Mouse (Mus musculus): ENCODE results near the gene Tmem139. TPM values are rescaled to one million over a fixed set of nuclear protein-coding genes. Genes with fewer than 3 reads are reported as not detected.

Tmem139 gene
- polyA plus RNA-seq, 1 experiment, result not detected

DNA sequence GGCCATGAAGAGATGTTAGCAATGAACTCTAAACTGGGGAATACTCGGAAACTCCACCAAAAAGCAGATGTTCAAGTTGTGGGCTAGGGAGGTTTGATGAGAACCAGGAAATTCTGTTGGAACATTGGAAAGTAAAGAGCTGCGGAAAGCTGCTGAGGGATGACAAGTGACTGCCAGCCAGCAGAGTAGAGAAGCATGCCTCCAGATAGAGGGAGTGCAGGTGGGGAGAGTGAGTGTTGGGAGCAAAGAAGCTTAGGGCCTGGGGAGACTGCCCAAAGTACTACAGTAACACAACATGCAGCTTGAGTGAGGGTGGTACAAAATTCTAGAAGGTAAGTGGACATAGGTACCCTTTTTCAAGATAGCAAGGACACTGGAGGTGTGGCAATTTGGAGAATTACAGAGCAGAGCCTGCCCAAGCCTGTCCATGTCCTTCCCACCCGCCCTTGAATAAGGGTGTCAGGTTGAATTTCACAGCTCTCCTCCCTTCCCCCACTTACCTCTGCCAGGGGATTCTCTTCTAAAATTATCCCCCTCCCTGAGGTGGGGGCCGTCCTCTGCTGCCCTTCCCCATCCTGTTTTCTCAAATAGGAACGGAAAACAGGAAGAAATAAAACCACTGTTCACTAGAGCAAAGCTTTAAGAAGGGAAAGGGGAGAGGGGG, 21.2 kb downstream of the Tmem139 start:
- H3K4me3 ChIP-seq (ENCODE audit: control insufficient read depth, low read depth, low read length), result no peak overlapping the region
- peaks cover 2% of the 10 kb centered on the region for H3K36me3 ChIP-seq (ENCODE audit: control insufficient read depth, insufficient read depth, low read length)
- no peak overlapping the region for H3K27ac ChIP-seq (ENCODE audit: control insufficient read depth, insufficient read depth, low read depth, low read length)
- no peaks in the 10 kb centered on the region for H3K27me3 ChIP-seq (ENCODE audit: control insufficient read depth, insufficient read depth, low read length)
- no peaks in the 10 kb centered on the region for H3K4me1 ChIP-seq (ENCODE audit: control insufficient read depth, insufficient read depth, low read length)
- no peak for TF ChIP-seq CTCF (IDR thresholded peaks at IDR 0.05; ENCODE audit: control insufficient read depth, insufficient read depth, insufficient replicate concordance, low read depth, low read length)
- no peak for TF ChIP-seq POLR2A (IDR thresholded peaks at IDR 0.05; ENCODE audit: control insufficient read depth, low read depth, low read length)

DNA sequence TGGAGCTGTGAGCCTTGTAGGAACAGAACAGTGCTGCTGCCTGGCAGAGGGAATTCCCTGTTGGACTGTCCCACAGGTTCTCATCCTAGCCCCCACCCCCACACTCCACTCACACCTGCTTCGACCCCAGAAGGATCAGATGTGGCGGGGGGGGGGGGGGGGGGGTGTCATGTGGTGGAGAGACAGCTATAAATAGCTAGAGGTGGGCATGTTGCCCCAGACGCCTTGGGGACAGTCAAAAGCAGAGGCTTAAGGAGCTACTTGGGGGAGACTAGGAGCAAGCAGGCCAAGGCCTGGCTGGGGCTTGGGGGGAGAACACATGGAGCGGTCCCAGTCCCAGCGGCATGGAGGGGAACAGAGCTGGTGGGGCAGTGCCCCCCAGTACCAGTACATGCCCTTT, 24.7 kb downstream of the Tmem139 start, which contains the start of gene Clcn1:
Gene Clcn1 (plus strand): TSS at position 238 of the 400 bp plus-strand sequence.
- H3K27me3 ChIP-seq (ENCODE audit: control insufficient read depth, insufficient read depth, low read length), result no peaks in the 10 kb centered on the region
- no peaks in the 10 kb centered on the region; the same call in 1 of the 2 replicates for H3K36me3 ChIP-seq (ENCODE audit: control insufficient read depth, insufficient read depth, low read length)

DNA sequence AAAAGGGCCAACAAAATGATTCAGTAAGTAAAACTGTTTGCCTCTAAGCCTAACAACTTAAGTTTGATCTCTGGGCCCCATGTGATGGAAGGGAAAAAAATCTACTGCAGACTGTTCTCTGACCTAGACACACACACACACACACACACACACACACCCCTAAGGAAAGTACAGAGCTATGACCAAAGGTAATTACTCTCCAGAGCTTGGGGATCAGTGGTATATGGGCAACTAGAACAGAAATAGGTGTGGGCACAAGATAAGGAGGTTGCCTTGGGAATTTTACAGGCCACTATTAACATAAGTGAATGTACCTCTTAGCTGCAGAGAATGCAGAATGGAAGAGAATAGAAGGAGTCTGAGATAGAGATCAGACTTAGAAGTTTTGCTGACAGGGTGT, 25.8 kb downstream of the Tmem139 start:
- Histone ChIP-seq H3K27me3 (ENCODE audit: control insufficient read depth, insufficient read depth, low read length) (no peaks in the 10 kb centered on the region), H3K27ac (ENCODE audit: control insufficient read depth, insufficient read depth, low read depth, low read length) (no peak overlapping the region), H3K36me3 (ENCODE audit: control insufficient read depth, insufficient read depth, low read length) (no peaks in the 10 kb centered on the region; the same call in 1 of the 2 replicates), H3K4me3 (ENCODE audit: control insufficient read depth, low read depth, low read length) (no peak overlapping the region), H3K4me1 (ENCODE audit: control insufficient read depth, insufficient read depth, low read length) (no peaks in the 10 kb centered on the region)
- TF ChIP-seq CTCF (IDR thresholded peaks at IDR 0.05; ENCODE audit: control insufficient read depth, insufficient read depth, insufficient replicate concordance, low read depth, low read length) (no peak), POLR2A (IDR thresholded peaks at IDR 0.05; ENCODE audit: control insufficient read depth, low read depth, low read length) (no peak)

More for the DNA sequence above, 24.7 kb downstream of the Tmem139 start, which contains the start of gene Clcn1:
- TF ChIP-seq POLR2A (IDR thresholded peaks at IDR 0.05; ENCODE audit: control insufficient read depth, low read depth, low read length), result no peak
- no peak for TF ChIP-seq CTCF (IDR thresholded peaks at IDR 0.05; ENCODE audit: control insufficient read depth, insufficient read depth, insufficient replicate concordance, low read depth, low read length)
- Histone ChIP-seq H3K27ac (ENCODE audit: control insufficient read depth, insufficient read depth, low read depth, low read length) (no peak within 1 kb of the TSS), H3K4me3 (ENCODE audit: control insufficient read depth, low read depth, low read length) (no peak within 1 kb of the TSS), H3K4me1 (ENCODE audit: control insufficient read depth, insufficient read depth, low read length) (no peaks in the 10 kb centered on the region)

DNA sequence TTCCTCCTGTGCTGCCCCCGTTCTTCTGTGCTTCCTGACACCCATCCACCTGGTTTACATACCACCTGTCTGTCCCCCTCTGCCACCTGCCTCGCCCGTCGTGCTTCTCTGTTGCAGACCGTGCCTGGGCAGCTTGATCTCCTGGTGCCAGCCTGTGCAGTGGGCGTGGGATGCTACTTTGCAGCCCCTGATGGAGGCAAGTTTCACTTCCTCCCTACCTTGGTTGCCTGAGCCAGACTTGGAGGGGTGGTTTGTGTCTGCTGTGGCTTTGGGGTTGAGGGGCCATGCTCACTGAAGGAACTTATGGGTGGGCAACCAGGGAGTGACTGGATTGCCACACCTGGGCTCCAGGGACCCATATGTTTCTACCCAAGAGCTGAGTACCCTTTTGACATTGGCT, 31.6 kb downstream of the Tmem139 start:
- Histone ChIP-seq H3K36me3 (ENCODE audit: control insufficient read depth, insufficient read depth, low read length) (no peaks in the 10 kb centered on the region), H3K27me3 (ENCODE audit: control insufficient read depth, insufficient read depth, low read length) (no peaks in the 10 kb centered on the region), H3K4me1 (ENCODE audit: control insufficient read depth, insufficient read depth, low read length) (no peaks in the 10 kb centered on the region), H3K27ac (ENCODE audit: control insufficient read depth, insufficient read depth, low read depth, low read length) (no peak overlapping the region), H3K4me3 (ENCODE audit: control insufficient read depth, low read depth, low read length) (no peak overlapping the region)
- no peak for TF ChIP-seq POLR2A (IDR thresholded peaks at IDR 0.05; ENCODE audit: control insufficient read depth, low read depth, low read length)
- TF ChIP-seq CTCF (IDR thresholded peaks at IDR 0.05; ENCODE audit: control insufficient read depth, insufficient read depth, insufficient replicate concordance, low read depth, low read length), result no peak

DNA sequence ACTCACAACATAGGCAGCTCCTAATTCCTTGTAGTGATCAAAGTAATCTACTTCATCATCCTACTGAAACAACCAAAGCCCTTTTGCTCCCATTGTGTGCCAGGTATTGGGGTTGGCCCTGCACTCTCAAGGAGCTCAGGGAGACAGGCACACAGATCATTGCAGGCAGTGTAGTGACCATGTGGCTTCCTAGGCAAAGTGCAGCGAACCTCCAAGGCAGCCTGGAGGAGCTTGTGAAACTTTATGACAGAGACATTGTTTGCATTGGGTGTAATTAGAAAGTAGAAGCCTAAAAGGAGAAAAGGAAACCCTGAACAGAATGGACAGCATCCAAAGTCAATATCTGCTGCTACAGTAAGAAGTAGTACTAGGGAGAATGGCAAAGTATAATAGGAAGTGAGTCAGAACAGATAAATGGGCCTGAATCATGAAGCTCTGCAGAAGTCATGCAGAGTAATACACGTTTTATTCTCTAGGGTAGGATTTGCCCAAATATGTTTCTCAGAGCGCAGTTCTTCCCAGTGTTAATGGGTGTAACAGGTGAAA, 33.9 kb downstream of the Tmem139 start:
- Histone ChIP-seq H3K36me3 (ENCODE audit: control insufficient read depth, insufficient read depth, low read length) (no peaks in the 10 kb centered on the region), H3K4me3 (ENCODE audit: control insufficient read depth, low read depth, low read length) (no peak overlapping the region), H3K27me3 (ENCODE audit: control insufficient read depth, insufficient read depth, low read length) (no peaks in the 10 kb centered on the region), H3K4me1 (ENCODE audit: control insufficient read depth, insufficient read depth, low read length) (peaks cover 2% of the 10 kb centered on the region), H3K27ac (ENCODE audit: control insufficient read depth, insufficient read depth, low read depth, low read length) (no peak overlapping the region)
- TF ChIP-seq CTCF (IDR thresholded peaks at IDR 0.05; ENCODE audit: control insufficient read depth, insufficient read depth, insufficient replicate concordance, low read depth, low read length) (no peak), POLR2A (IDR thresholded peaks at IDR 0.05; ENCODE audit: control insufficient read depth, low read depth, low read length) (no peak)

DNA sequence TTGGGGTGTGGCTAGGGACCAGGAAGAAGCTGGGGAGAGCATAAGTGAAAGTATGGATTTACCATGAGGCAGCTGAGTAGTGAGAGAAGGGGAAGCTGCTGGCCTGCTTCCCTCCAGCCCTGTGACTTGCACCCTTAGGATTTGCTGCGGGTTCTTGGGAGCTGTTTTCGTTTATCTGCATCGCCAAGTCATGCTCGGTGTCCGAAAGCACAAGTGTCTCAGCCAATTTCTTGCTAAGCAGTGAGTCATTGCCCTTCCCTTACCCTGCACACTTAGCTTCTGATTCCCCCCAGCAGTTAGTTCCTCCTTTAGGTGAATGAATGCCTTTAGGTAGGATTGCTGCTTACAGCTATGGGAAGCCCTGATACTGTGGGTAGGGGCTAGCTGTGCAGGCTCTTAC, 37.6 kb downstream of the Tmem139 start:
- Histone ChIP-seq H3K4me1 (ENCODE audit: control insufficient read depth, insufficient read depth, low read length) (peaks cover 2% of the 10 kb centered on the region), H3K27me3 (ENCODE audit: control insufficient read depth, insufficient read depth, low read length) (no peaks in the 10 kb centered on the region), H3K4me3 (ENCODE audit: control insufficient read depth, low read depth, low read length) (no peak overlapping the region), H3K27ac (ENCODE audit: control insufficient read depth, insufficient read depth, low read depth, low read length) (no peak overlapping the region), H3K36me3 (ENCODE audit: control insufficient read depth, insufficient read depth, low read length) (no peaks in the 10 kb centered on the region)
- no peak for TF ChIP-seq CTCF (IDR thresholded peaks at IDR 0.05; ENCODE audit: control insufficient read depth, insufficient read depth, insufficient replicate concordance, low read depth, low read length)
- no peak for TF ChIP-seq POLR2A (IDR thresholded peaks at IDR 0.05; ENCODE audit: control insufficient read depth, low read depth, low read length)

DNA sequence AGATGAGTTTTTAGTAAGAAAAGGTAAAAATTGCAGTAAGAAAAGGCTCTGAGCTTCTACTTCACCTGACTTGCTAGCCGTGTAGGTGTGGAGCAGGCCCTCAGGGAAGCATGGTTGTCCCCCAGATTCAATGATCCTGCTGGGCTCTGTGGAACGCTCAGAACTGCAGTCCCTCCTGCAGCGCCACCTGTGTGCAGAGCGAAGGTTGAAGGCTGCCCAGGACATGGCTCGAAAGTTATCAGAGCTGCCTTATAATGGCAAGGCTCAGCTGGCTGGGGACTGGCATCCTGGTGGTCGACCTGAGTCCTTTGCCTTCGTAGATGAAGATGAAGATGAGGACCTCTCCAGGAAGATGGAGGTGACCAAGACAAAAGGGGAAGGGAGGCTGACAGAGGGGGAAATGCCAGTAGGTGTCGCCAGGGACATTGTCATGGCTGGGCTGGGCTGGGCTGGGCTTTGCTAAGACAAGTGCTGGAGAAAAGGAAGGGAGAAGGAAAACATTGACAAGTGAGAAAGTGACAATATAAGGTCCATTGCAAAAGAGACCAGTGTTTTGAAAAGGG, 48.1 kb downstream of the Tmem139 start:
- Histone ChIP-seq H3K4me3 (ENCODE audit: control insufficient read depth, low read depth, low read length) (no peak overlapping the region), H3K36me3 (ENCODE audit: control insufficient read depth, insufficient read depth, low read length) (no peaks in the 10 kb centered on the region; the same call in 1 of the 2 replicates), H3K27me3 (ENCODE audit: control insufficient read depth, insufficient read depth, low read length) (no peaks in the 10 kb centered on the region), H3K4me1 (ENCODE audit: control insufficient read depth, insufficient read depth, low read length) (no peaks in the 10 kb centered on the region), H3K27ac (ENCODE audit: control insufficient read depth, insufficient read depth, low read depth, low read length) (no peak overlapping the region)
- TF ChIP-seq POLR2A (IDR thresholded peaks at IDR 0.05; ENCODE audit: control insufficient read depth, low read depth, low read length) (no peak), CTCF (IDR thresholded peaks at IDR 0.05; ENCODE audit: control insufficient read depth, insufficient read depth, insufficient replicate concordance, low read depth, low read length) (0 out of 2 replicates have a peak, but pooled peaks have one; percentile 0)

All from testis, adult 2 months (tissue).